Mouse (Mus musculus) heart, embryonic 14.5 days (tissue): ENCODE data around the gene Klhl26. TPM values are rescaled to one million over a fixed set of nuclear protein-coding genes. Genes with fewer than 3 reads are reported as not detected.

Source experiments
- ATAC-seq: fragments of 200-750 bp; cut with Nextera tagmentation; 2 replicates; pipeline ENCODE4 v1.8.0; 2017; ENCODE audit warnings: low read depth, moderate TSS enrichment; ENCODE audit not compliant: insufficient number of reproducible peaks, insufficient read depth, low FRiP score
- H3K27ac ChIP-seq, 2 experiments: fragments of 200-500 bp in 1 of 2; fragments of 300-500 bp in 1 of 2; sonication (generic) in 1 of 2; replicated peaks in 1 of 2; 2 replicates each; pipeline ENCODE4 v1.5.1; 2012 to 2014; ENCODE audit warnings: low read depth in 2 of 2, low read length in 2 of 2, control low read depth in 1 of 2, mild to moderate bottlenecking in 1 of 2, mixed read lengths in 1 of 2; ENCODE audit not compliant: control insufficient read depth in 1 of 2, insufficient read depth in 1 of 2
- H3K27me3 ChIP-seq: fragments of 300-500 bp; sonication (generic); 2 replicates; pipeline ENCODE4 v1.6.1; 2014; ENCODE audit warnings: mild to moderate bottlenecking, low read length, control low read depth; ENCODE audit not compliant: control insufficient read depth, insufficient read depth
- H3K36me3 ChIP-seq: fragments of 300-500 bp; sonication (generic); 2 replicates; pipeline ENCODE4 v1.6.1; 2014; ENCODE audit warnings: mild to moderate bottlenecking, control low read depth, low read length, mixed read lengths; ENCODE audit not compliant: control insufficient read depth, insufficient read depth
- H3K4me1 ChIP-seq, 2 experiments: fragments of 200-500 bp in 1 of 2; fragments of 300-500 bp in 1 of 2; sonication (generic) in 1 of 2; 2 replicates each; pipeline ENCODE4 v1.6.1; 2012 to 2014; ENCODE audit warnings: low read length in 2 of 2, control low read depth in 1 of 2, mixed read lengths in 1 of 2; ENCODE audit not compliant: control insufficient read depth in 2 of 2, insufficient read depth in 2 of 2
- H3K4me2 ChIP-seq: fragments of 300-500 bp; sonication (generic); 2 replicates; pipeline ENCODE4 v1.6.1; 2014; ENCODE audit warnings: mild to moderate bottlenecking, low read length
- H3K4me3 ChIP-seq, 2 experiments: fragments of 200-500 bp in 1 of 2; fragments of 300-500 bp in 1 of 2; sonication (generic) in 1 of 2; 2 replicates each; pipeline ENCODE4 v1.5.1; 2012 to 2014; ENCODE audit warnings: low read length in 2 of 2, mild to moderate bottlenecking in 2 of 2, control low read depth in 1 of 2, low read depth in 1 of 2, moderate library complexity in 1 of 2; ENCODE audit not compliant: control insufficient read depth in 1 of 2, insufficient read depth in 1 of 2
- H3K9ac ChIP-seq: fragments of 300-500 bp; sonication (generic); 2 replicates; pipeline ENCODE4 v1.6.1; 2014; ENCODE audit warnings: mild to moderate bottlenecking, low read length
- H3K9me3 ChIP-seq: fragments of 300-500 bp; sonication (generic); 2 replicates; pipeline ENCODE4 v1.6.1; 2016; ENCODE audit warnings: low read length, control low read depth; ENCODE audit not compliant: control insufficient read depth
- WGBS: fragments of 180-500 bp; shearing (Covaris S2); extraction: QIAGEN DNeasy Blood & Tissue Kit; methylation state at CpG from one replicate; pipeline ENCODE4 v1.1.7; 2014; 5-methylcytosine and 5-hydroxymethylcytosine counted together
- polyA plus RNA-seq: library from polyadenylated mRNA; unstranded; fragments of >200 nt; fragmentation: Nextera tagmentation; extraction: Ambion mirVana; gene quantifications from 2 replicates; pipeline ENCODE4 v1.2.1, GENCODE M21; 2014

The Klhl26 gene
- polyA plus RNA-seq, 1 experiment from 2014 or later, result 9.8 TPM

DNA sequence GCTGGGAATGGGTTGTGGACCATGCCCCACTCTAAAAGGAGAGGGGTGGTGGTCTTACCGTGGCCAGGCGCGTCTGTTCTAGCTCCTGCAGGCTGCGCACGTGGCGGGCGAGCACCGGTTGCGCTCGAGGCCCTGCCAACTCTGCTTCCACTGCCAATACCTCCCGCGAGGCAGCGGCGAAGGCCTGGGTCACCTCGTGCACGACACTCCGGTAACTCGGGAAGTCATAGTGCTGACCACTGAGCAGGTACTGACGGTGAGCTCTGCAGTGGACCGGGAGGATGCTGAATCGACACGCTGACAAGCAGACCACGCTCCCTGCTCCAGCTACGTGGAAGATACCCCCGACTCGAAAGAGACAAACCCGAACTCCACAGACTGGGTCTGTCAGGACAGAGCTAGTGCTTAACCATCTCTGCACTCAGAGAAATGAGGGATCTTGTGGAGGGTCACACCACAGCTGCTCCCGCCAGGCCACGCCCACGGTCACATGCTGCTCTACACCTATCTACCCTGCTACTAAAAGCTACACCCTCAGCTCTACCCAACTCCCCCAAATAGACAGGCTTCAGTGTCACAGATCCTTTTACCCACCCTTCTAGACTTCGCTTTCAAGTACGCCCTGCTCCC is 29.0 kb upstream of the Klhl26 start:
- no peaks in the 10 kb centered on the region for H3K9me3 ChIP-seq
- H3K4me2 ChIP-seq, result peak overlapping the region; percentile 92
- peak overlapping the region; percentile 46 to 76 for H3K4me3 ChIP-seq
- WGBS, result 42% methylated on average over 32 of the region's 32 CpGs
- peak overlapping the region in 1 of 2 experiments; percentile 91; a peak in 1 of 4 replicates for H3K27ac ChIP-seq
- H3K4me1 ChIP-seq, result peaks cover 24 to 45% of the 10 kb centered on the region in 2 experiments
- peaks cover 37% of the 10 kb centered on the region for H3K36me3 ChIP-seq
- peak; percentile 1; the same call in 1 of the 2 replicates for ATAC-seq
- H3K9ac ChIP-seq, result peak overlapping the region; percentile 91
- peaks cover 28% of the 10 kb centered on the region for H3K27me3 ChIP-seq

DNA sequence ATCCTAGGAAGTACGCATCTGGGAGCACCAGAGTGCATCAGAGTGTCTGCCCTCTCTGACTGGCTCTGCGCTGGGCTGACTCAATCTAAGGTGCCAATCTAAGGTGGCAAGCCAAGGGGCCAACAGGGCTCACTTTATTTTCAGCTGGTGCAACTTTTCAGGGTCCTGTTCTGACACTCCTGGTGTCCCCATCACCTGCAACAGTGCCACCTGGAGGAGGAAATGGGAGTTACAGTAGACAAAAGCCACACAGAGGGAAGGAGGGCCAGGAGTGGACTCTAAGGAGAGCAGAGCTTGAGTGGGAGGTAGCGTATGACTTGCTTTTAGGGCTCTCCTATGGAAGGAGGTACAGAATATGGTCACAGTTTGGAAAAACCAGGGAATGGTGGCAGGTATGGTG is 28.1 kb upstream of the Klhl26 start:
- WGBS, result 80% methylated on average over 3 of the region's 3 CpGs
- Histone ChIP-seq H3K27me3 (peaks cover 38% of the 10 kb centered on the region), H3K4me1 (peaks cover 24 to 47% of the 10 kb centered on the region in 2 experiments)

DNA sequence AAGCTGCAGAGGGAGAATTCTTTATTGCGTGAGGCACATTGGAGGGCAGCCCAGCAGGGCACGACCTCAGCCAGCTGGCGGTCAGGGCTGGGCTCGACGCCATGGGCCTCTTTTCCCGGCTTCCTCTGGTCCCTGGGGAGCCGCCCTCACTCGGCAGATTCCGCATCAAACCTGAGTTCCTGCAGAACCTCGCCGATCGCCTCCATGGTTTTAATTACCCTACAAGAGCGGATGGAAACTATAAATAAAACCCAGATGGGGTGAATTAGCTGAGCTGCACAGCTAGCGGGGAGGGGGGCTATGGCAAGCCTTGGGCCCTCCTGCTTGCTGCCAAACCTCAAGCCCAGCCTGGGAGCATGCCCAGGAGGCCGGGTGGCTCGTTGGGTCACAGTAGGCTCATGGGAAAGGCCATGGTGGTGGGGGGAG is 27.5 kb upstream of the Klhl26 start:
- Histone ChIP-seq H3K36me3 (peaks cover 37% of the 10 kb centered on the region), H3K9ac (no peak overlapping the region), H3K4me1 (peaks cover 23 to 45% of the 10 kb centered on the region in 2 experiments), H3K4me3 (no peak overlapping the region), H3K27me3 (peaks cover 43% of the 10 kb centered on the region), H3K4me2 (no peak overlapping the region), H3K27ac (no peak overlapping the region), H3K9me3 (no peaks in the 10 kb centered on the region)
- 65% methylated on average over 16 of the region's 16 CpGs for WGBS
- no peak for ATAC-seq

More for the DNA sequence above, 28.1 kb upstream of the Klhl26 start:
- Histone ChIP-seq H3K27ac (no peak overlapping the region), H3K4me3 (no peak overlapping the region), H3K9ac (no peak overlapping the region), H3K4me2 (no peak overlapping the region), H3K36me3 (peaks cover 37% of the 10 kb centered on the region), H3K9me3 (no peaks in the 10 kb centered on the region)
- no peak for ATAC-seq

DNA sequence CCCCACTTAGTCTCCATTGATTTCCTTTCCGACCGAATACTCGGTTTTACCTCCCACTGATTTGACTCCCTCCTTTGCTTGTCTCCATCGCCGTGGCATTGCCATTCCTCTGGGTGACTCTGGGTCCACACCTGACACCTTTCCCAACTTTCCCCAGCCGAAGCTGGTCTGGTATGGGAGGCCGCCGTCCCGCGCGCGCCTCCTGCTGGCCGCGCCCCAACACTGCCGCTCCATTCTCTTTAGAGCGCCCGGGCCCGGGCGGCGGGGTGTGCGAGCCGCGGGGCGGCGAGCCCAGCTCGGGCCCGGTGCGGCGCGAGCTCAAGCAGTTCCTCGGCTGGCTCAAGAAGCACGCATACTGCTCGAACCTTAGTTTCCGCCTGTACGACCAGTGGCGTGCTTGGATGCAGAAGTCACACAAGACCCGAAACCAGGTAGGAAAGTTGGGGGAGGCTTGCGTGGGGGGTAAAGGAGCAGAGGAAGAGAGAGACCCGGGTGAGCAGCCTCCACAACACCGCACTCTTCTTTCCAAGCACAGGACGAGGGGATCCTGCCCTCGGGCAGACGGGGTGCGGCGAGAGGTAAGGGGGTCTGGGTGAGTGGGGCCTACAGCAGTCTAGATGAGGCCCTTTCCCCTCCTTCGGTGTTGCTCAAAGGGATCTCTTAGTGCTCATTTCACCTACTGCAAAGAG is 26.4 kb upstream of the Klhl26 start:
- Histone ChIP-seq H3K4me3 (peak overlapping the region in 1 of 2 experiments; percentile 16; a peak in 1 of 4 replicates), H3K27me3 (peaks cover 54% of the 10 kb centered on the region), H3K4me2 (peak overlapping the region; percentile 22; the same call in 1 of the 2 replicates), H3K36me3 (peaks cover 27% of the 10 kb centered on the region), H3K27ac (no peak overlapping the region), H3K4me1 (peaks cover 18 to 37% of the 10 kb centered on the region in 2 experiments), H3K9me3 (no peaks in the 10 kb centered on the region), H3K9ac (0 out of 2 replicates have a peak overlapping the region, but pooled peaks have one; percentile 16)
- no peak for ATAC-seq
- 18% methylated on average over 46 of the region's 46 CpGs for WGBS

DNA sequence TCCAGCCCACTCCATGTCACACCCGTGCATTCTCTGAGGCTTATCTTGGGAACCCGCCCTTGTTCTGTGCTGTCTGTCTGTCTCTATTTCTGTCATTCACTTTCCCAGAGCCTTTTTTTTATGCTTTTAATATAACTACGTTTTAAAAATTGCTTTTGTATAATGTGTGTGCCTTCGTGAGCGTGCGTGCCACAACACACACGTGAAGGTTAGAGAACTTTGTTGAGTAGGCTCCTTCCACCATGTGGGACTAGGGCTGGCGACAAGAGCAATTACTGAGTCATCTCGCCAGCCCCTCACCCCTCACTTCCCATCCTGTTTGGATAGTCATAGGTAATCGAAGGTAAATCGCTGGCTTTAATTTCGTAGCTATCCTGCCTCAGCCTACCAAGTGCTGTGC is 25.8 kb upstream of the Klhl26 start:
- Histone ChIP-seq H3K9ac (peak overlapping the region; percentile 27; the same call in 1 of the 2 replicates), H3K4me1 (peaks cover 18 to 37% of the 10 kb centered on the region in 2 experiments), H3K4me3 (peak overlapping the region in 1 of 2 experiments; percentile 16; a peak in 1 of 4 replicates), H3K4me2 (peak overlapping the region; percentile 50), H3K9me3 (no peaks in the 10 kb centered on the region), H3K36me3 (peaks cover 21% of the 10 kb centered on the region), H3K27me3 (peaks cover 61% of the 10 kb centered on the region), H3K27ac (no peak overlapping the region)
- 31% methylated on average over 12 of the region's 12 CpGs for WGBS
- no peak for ATAC-seq

DNA sequence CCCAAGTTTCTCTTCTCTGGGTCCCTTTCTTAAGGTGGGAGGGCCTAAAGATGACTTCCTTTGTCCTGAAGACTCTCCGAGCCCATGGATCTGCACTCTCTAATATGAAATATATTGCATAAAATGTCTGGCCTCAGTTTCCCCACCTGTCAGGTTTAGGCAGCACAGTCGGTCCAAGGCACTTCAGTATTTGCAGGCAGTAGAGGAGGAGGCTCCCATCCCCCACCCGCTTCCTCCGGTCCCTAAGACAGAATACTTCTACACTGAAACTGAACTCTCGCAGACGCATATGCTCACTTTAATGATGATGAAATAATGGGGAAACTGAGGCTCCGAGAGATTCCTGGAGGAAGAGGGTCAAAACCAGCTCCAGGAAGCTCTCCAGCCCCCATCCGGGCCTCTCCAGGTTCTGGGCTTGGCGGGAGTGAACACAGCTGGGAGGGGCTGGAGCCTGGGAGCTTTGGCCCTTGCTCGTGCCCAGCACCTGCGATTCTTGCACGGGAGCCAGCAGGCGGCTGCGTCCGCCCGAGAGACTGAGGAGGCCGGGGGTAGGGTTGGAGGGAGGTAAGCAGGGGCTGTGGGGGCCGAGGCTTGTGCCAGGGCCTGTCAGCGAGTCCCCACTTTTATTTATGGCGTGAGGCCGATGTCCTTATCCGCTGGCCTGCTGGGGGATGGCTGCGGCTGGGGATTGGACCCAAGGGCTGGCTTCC is 25.2 kb upstream of the Klhl26 start:
- Histone ChIP-seq H3K9me3 (no peaks in the 10 kb centered on the region), H3K4me3 (peak overlapping the region in 1 of 2 experiments; percentile 16; a peak in 2 of 4 replicates), H3K36me3 (peaks cover 15% of the 10 kb centered on the region), H3K4me1 (peaks cover 18 to 37% of the 10 kb centered on the region in 2 experiments), H3K27me3 (peaks cover 67% of the 10 kb centered on the region), H3K27ac (no peak overlapping the region), H3K9ac (peak overlapping the region; percentile 27; the same call in 1 of the 2 replicates), H3K4me2 (peak overlapping the region; percentile 50)
- no peak for ATAC-seq
- 13% methylated on average over 20 of the region's 23 CpGs for WGBS
